Mouse (Mus musculus) MEL (cell line): Measurements from ENCODE around the gene Phb. TPM values are rescaled to one million over a fixed set of nuclear protein-coding genes. Genes with fewer than 3 reads are reported as not detected.
"Not testable (repeated sequence)": the region's sequence is repeated elsewhere in the genome, so short reads cannot be mapped to it uniquely, and the experiment has no call there.

Experiments used
- DNase-seq: peaks from one replicate; pipeline ENCODE4 v3.0.0; 2011; ENCODE audit warnings: low read depth, low spot score
- H3K27ac ChIP-seq: 2 replicates; pipeline ENCODE4 v1.5.1; 2012; ENCODE audit warnings: low read depth, mild to moderate bottlenecking, control low read depth, low read length, moderate library complexity; ENCODE audit not compliant: control insufficient read depth
- H3K27me3 ChIP-seq, 2 experiments: fragments of 150-350 bp in 1 of 2; sonication (generic) in 1 of 2; 2 replicates each; pipeline ENCODE4 v1.6.1; 2012; ENCODE audit warnings: low read length in 2 of 2, mild to moderate bottlenecking in 2 of 2, improper control_type of control experiment in 1 of 2, moderate library complexity in 1 of 2; ENCODE audit not compliant: insufficient read depth in 2 of 2, control insufficient read depth in 1 of 2
- H3K36me3 ChIP-seq, 2 experiments: 2 replicates each; pipeline ENCODE4 v1.6.1; 2012 to 2014; ENCODE audit warnings: low read length in 2 of 2, improper control_type of control experiment in 1 of 2, inconsistent platforms in 1 of 2, mild to moderate bottlenecking in 1 of 2; ENCODE audit not compliant: insufficient read depth in 2 of 2, control insufficient read depth in 1 of 2
- H3K4me1 ChIP-seq, 2 experiments: fragments of 150-350 bp in 1 of 2; sonication (generic) in 1 of 2; 2 replicates each; pipeline ENCODE4 v1.6.1; 2012; ENCODE audit warnings: low read length in 2 of 2, improper control_type of control experiment in 1 of 2, mild to moderate bottlenecking in 1 of 2; ENCODE audit not compliant: insufficient read depth in 2 of 2, control insufficient read depth in 1 of 2
- H3K4me3 ChIP-seq, 2 experiments: fragments of 150-350 bp in 1 of 2; sonication (generic) in 1 of 2; 2 replicates each; pipeline ENCODE4 v1.5.1; 2012; ENCODE audit warnings: low read depth in 2 of 2, low read length in 2 of 2, mild to moderate bottlenecking in 2 of 2, moderate library complexity in 2 of 2, control low read depth in 1 of 2, improper control_type of control experiment in 1 of 2; ENCODE audit not compliant: control insufficient read depth in 1 of 2, insufficient read depth in 1 of 2
- H3K79me2 ChIP-seq: 2 replicates; pipeline ENCODE4 v1.6.1; 2012; ENCODE audit warnings: mild to moderate bottlenecking, low read length, moderate library complexity; ENCODE audit not compliant: control insufficient read depth, poor library complexity, insufficient read depth
- H3K9ac ChIP-seq: 2 replicates; pipeline ENCODE4 v1.6.1; 2012; ENCODE audit warnings: low read depth, mild to moderate bottlenecking, control low read depth, low read length, moderate library complexity; ENCODE audit not compliant: control insufficient read depth, poor library complexity, severe bottlenecking
- H3K9me3 ChIP-seq: fragments of 150-350 bp; sonication (generic); replicated peaks from 2 replicates; pipeline ENCODE4 v1.6.1; 2012; ENCODE audit warnings: mild to moderate bottlenecking, low read length, improper control_type of control experiment, moderate library complexity; ENCODE audit not compliant: insufficient read depth
- CHD1 ChIP-seq: IDR thresholded peaks from 2 replicates; pipeline ENCODE4 v1.6.1; 2012; ENCODE audit warnings: low read depth, mild to moderate bottlenecking, inconsistent platforms, low read length, improper control_type of control experiment
- CTCF ChIP-seq, 3 experiments: IDR thresholded peaks in 2 of 3; conservative IDR thresholded peaks in 1 of 3; 2 replicates each; pipeline ENCODE4 v1.5.1; 2011 to 2012; ENCODE audit warnings: low read length in 3 of 3, low read depth in 2 of 3, mild to moderate bottlenecking in 2 of 3, improper control_type of control experiment in 1 of 3, inconsistent platforms in 1 of 3, mixed read lengths in 1 of 3, moderate library complexity in 1 of 3; ENCODE audit not compliant: control insufficient read depth in 1 of 3, insufficient read depth in 1 of 3, poor library complexity in 1 of 3, severe bottlenecking in 1 of 3
- ETS1 ChIP-seq: IDR thresholded peaks from 2 replicates; pipeline ENCODE4 v1.6.1; 2012; ENCODE audit warnings: low read depth, mild to moderate bottlenecking, inconsistent platforms, low read length, improper control_type of control experiment, moderate library complexity
- GABPA ChIP-seq: IDR thresholded peaks from 2 replicates; pipeline ENCODE4 v1.6.1; 2012; ENCODE audit warnings: low read depth, mild to moderate bottlenecking, inconsistent platforms, low read length, improper control_type of control experiment, moderate library complexity
- KAT2A ChIP-seq: conservative IDR thresholded peaks from 2 replicates; pipeline ENCODE4 v1.6.1; 2012; ENCODE audit warnings: low read depth, low read length, improper control_type of control experiment, inconsistent platforms
- MYC ChIP-seq: IDR thresholded peaks from 2 replicates; pipeline ENCODE4 v1.6.1; 2011; ENCODE audit warnings: low read depth, mild to moderate bottlenecking, low read length, improper control_type of control experiment, moderate library complexity
- NRF1 ChIP-seq: IDR thresholded peaks from 2 replicates; pipeline ENCODE4 v1.6.1; 2014; ENCODE audit warnings: low read depth, mild to moderate bottlenecking, inconsistent platforms, low read length, improper control_type of control experiment, moderate library complexity; ENCODE audit not compliant: poor library complexity, insufficient read depth, severe bottlenecking
- POLR2AphosphoS5 ChIP-seq: IDR thresholded peaks from 2 replicates; pipeline ENCODE4 v1.6.1; 2012; ENCODE audit warnings: low read depth, borderline replicate concordance, mild to moderate bottlenecking, inconsistent platforms, low read length, moderate library complexity, mixed read lengths
- RAD21 ChIP-seq: IDR thresholded peaks from 2 replicates; pipeline ENCODE4 v1.6.1; 2011; ENCODE audit warnings: mild to moderate bottlenecking, low read depth, low read length, improper control_type of control experiment
- SIN3A ChIP-seq: IDR thresholded peaks from 2 replicates; pipeline ENCODE4 v1.6.1; 2012; ENCODE audit warnings: low read length, improper control_type of control experiment, inconsistent platforms
- SMC3 ChIP-seq: IDR thresholded peaks from 2 replicates; pipeline ENCODE4 v1.6.1; 2011; ENCODE audit warnings: low read depth, low read length, improper control_type of control experiment
- TBP ChIP-seq: IDR thresholded peaks from 2 replicates; pipeline ENCODE4 v1.8.0; 2011; ENCODE audit warnings: low read depth, low read length, improper control_type of control experiment
- UBTF ChIP-seq: IDR thresholded peaks from 2 replicates; pipeline ENCODE4 v1.6.1; 2012; ENCODE audit warnings: low read depth, mild to moderate bottlenecking, inconsistent platforms, low read length, improper control_type of control experiment, moderate library complexity, borderline replicate concordance; ENCODE audit not compliant: insufficient read depth
- ZNF384 ChIP-seq: IDR thresholded peaks from 2 replicates; pipeline ENCODE4 v1.6.1; 2012; ENCODE audit warnings: low read depth, mild to moderate bottlenecking, inconsistent platforms, low read length, improper control_type of control experiment
- polyA plus RNA-seq, 2 experiments: library from polyadenylated mRNA; stranded (reverse) in 1 of 2; unstranded in 1 of 2; fragments of >175 nt in 1 of 2; fragments of >200 nt in 1 of 2; gene quantifications; 2 replicates each; pipeline versions ENCODE4 v1.2.1 to v1.2.4; 2012; ENCODE audit warnings: low replicate concordance in 2 of 2, low read depth in 1 of 2; ENCODE audit not compliant: insufficient read length in 2 of 2, insufficient read depth in 1 of 2, missing spikeins in 1 of 2
- total RNA-seq: library from RNA; depleted of rRNA; stranded (reverse); fragments of 300-350 nt; gene quantifications from 2 replicates; pipeline ENCODE4 v1.2.3, GENCODE M21; 2012

Gene Phb
- total and polyA plus RNA-seq, 3 experiments: 302 to 788 TPM; not detected in 1

DNA sequence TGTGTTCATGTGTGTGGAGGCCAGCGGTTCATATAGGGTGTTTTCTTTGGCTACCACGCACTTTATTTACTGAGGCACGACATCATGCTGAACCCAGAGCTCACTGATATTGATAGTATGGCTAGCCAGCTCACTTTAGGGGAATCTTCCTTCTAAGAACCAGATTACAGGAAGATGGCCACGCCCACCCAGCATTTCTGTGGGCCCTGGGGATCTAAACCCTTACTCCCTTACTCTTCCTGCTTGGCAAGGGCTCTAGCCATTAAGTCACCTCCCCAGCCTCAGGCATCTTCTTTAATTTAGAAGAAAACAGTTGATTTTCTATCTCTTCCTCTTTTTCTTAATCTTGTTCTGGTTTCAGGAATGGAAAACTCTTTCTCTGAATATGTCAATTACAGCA is 9.3 kb upstream of the Phb start:
- no peak overlapping the region for H3K9ac ChIP-seq
- H3K79me2 ChIP-seq: no peaks in the 10 kb centered on the region
- peak; percentile 47 for DNase-seq
- TF ChIP-seq NRF1 (no peak), GABPA (no peak), SIN3A (no peak)
- H3K36me3 ChIP-seq: peaks cover 0 to 7% of the 10 kb centered on the region in 2 experiments; a peak in 2 of 4 replicates
- H3K27ac ChIP-seq: no peak overlapping the region
- peaks cover 0 to 3% of the 10 kb centered on the region in 2 experiments; a peak in 2 of 4 replicates for H3K4me1 ChIP-seq
- no peak overlapping the region for H3K4me3 ChIP-seq
- no peaks in the 10 kb centered on the region; a peak in 1 of 4 replicates for H3K27me3 ChIP-seq
- H3K9me3 ChIP-seq: no peaks in the 10 kb centered on the region

DNA sequence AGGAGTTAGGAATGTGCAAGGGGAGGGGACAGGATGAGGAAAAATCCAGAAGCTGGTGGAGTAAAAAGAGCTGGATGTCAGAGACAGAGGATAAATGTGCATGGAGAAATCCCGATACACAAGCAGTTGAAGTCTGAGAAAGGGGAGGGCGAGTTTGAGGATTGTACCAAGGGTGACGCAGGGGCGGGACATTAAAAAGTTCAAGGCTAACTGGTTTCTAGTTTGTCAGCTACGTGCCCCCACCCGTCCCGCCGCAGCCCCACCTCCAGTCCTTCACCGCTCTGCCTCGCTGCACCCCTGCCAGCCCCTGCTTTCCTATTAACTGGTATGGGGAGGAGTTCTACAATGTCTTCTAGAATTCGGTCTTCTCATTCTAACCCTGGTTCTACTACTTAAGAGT is 420 bp downstream of the Phb start:
- Histone ChIP-seq H3K27ac (peak overlapping the region; percentile 85), H3K27me3 (no peaks in the 10 kb centered on the region), H3K4me1 (peaks cover 0 to 12% of the 10 kb centered on the region in 2 experiments; a peak in 3 of 4 replicates), H3K4me3 (peak overlapping the region; percentile 67 to 89), H3K36me3 (peaks cover 10 to 14% of the 10 kb centered on the region in 2 experiments), H3K9ac (peak overlapping the region; percentile 90), H3K79me2 (peaks cover 23% of the 10 kb centered on the region), H3K9me3 (no peaks in the 10 kb centered on the region)
- peak; percentile 91 for DNase-seq
- no peak for TF ChIP-seq MYC
- no peak for TF ChIP-seq RAD21
- 0 out of 2 replicates have a peak, but pooled peaks have one; percentile 3 for TF ChIP-seq ETS1
- peak; percentile 3; the same call in 1 of the 2 replicates for TF ChIP-seq TBP
- 0 out of 2 replicates have a peak, but pooled peaks have one; percentile 41 for TF ChIP-seq CHD1
- no peak for TF ChIP-seq POLR2AphosphoS5
- TF ChIP-seq UBTF: no peak
- TF ChIP-seq SMC3: no peak
- TF ChIP-seq KAT2A: no peak

DNA sequence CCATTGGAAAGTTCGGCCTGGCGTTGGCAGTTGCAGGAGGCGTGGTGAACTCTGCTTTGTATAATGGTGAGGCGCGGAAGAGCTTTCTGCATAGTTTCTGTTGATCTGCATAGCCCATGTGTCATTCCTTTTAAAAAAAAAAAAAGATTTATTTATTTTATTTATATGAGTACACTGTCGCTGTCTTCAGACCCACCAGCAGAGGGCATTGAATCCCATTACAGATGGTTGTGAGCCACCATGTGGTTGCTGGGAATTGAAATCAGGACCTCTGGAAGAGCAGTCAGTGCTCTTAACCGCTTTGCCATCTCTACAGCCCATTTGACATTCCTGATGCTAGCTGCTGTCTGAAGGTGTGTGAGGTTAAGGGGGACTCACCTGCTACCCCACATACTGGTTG is 1.3 kb downstream of the Phb start:
- peak overlapping the region; percentile 67 to 89 for H3K4me3 ChIP-seq

More for the DNA sequence above, 1.3 kb downstream of the Phb start:
- TF ChIP-seq ZNF384: peak; percentile 63; the same call in 1 of the 2 replicates
- TF ChIP-seq CTCF (IDR thresholded peaks at IDR 0.05 in 2 of 3, conservative IDR thresholded peaks at IDR 0.05 in 1 of 3; ENCODE audit: control insufficient read depth in 1 of 3, insufficient read depth in 1 of 3, low read depth in 2 of 3, low read length in 3 of 3, poor library complexity in 1 of 3, severe bottlenecking in 1 of 3): peak in 2 of 3 experiments; percentile 34 to 44; a peak in 3 of 6 replicates
- Histone ChIP-seq H3K36me3 (peaks cover 12 to 14% of the 10 kb centered on the region in 2 experiments), H3K9ac (peak overlapping the region; percentile 90), H3K79me2 (peaks cover 23% of the 10 kb centered on the region), H3K4me1 (peaks cover 0 to 12% of the 10 kb centered on the region in 2 experiments; a peak in 3 of 4 replicates)
- H3K27me3 ChIP-seq, H3K27ac ChIP-seq, H3K9me3 ChIP-seq: not testable (repeated sequence)
- peak; percentile 55 for DNase-seq
